Mouse (Mus musculus): ENCODE data around the gene Sec16b.

DNA sequence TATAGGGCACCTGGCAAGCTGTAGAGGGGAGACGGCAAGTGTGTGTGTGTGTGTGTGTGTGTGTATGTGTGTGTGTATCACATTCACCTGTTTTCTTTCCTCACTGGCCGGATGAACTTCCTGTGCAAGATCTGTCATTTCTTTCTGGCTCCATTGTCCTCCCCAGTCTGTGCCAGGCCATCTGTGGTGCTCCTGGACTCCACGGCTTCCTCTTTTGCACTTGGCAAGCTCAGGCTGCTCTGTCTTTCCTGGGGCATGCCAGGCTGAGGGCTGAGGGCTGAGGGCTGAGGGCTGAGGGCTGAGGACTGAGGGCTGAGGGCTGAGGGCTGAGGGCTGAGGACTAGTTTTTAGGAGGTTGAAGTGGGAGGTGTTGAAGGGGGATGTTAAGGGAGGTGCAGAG is 47.6 kb downstream of the Sec16b start:
- no peak for TF ChIP-seq CTCF (conservative IDR thresholded peaks at IDR 0.05 in 1 of 2, IDR thresholded peaks at IDR 0.05 in 1 of 2; ENCODE audit: low read depth in 2 of 2, low read length in 2 of 2)
- TF ChIP-seq ZC3H11A (IDR thresholded peaks at IDR 0.05; ENCODE audit: low read depth, low read length), result no peak
- no peak for TF ChIP-seq MYC (IDR thresholded peaks at IDR 0.05; ENCODE audit: low read depth, low read length)
- no peak for TF ChIP-seq MAZ (IDR thresholded peaks at IDR 0.05; ENCODE audit: low read depth, low read length)
- TF ChIP-seq E2F4 (IDR thresholded peaks at IDR 0.05; ENCODE audit: insufficient replicate concordance, low read depth, low read length), result no peak
- no peak for TF ChIP-seq HCFC1 (IDR thresholded peaks at IDR 0.05; ENCODE audit: low read depth, low read length)
- no peak for TF ChIP-seq POLR2A (IDR thresholded peaks at IDR 0.05; ENCODE audit: low read depth, low read length)
- no peak for TF ChIP-seq EP300 (IDR thresholded peaks at IDR 0.05; ENCODE audit: low read length)
- no peak for TF ChIP-seq CHD2 (IDR thresholded peaks at IDR 0.05; ENCODE audit: low read length)
- no peak for TF ChIP-seq KAT2A (IDR thresholded peaks at IDR 0.05; ENCODE audit: insufficient replicate concordance, low read length)
- no peak for TF ChIP-seq TCF12 (IDR thresholded peaks at IDR 0.05; ENCODE audit: low read depth, low read length)
